Mouse (Mus musculus) heart, postnatal 0 days (tissue): ENCODE measurements at regions not wholly inside any gene's neighbourhood (a gene's known extent, or its start where the extent isn't known, plus 50 kb on each side); places are given as distances from the start of the nearest gene placed in this dataset.

ENCODE experiments used
- CTCF ChIP-seq: IDR thresholded peaks from 2 replicates; pipeline ENCODE4 v1.5.1; 2016; ENCODE audit warnings: antibody characterized with exemption, control low read depth, low read depth
- EP300 ChIP-seq: IDR thresholded peaks from 2 replicates; pipeline ENCODE4 v1.6.1; 2016; ENCODE audit warnings: antibody characterized with exemption, low read depth

- no peak for TF ChIP-seq CTCF
- TF ChIP-seq EP300 = no peak
Measured at GRCm38 (mm10) chr4:114720696-114721095, 100.8 kb upstream of the Gm12830 start.
